Mouse (Mus musculus) limb, embryonic 15.5 days (tissue): ENCODE results near the gene 2200002J24Rik. TPM values are rescaled to one million over a fixed set of nuclear protein-coding genes. Genes with fewer than 3 reads are reported as not detected.
A peak's percentile ranks its signal among the peaks of the same experiment; 100 is the strongest.

Experiments used
- ATAC-seq: fragments of 200-750 bp; cut with Nextera tagmentation; 2 replicates; pipeline ENCODE4 v1.8.0; 2017; ENCODE audit warnings: low read depth, moderate TSS enrichment; ENCODE audit not compliant: insufficient number of reproducible peaks, low FRiP score, low TSS enrichment
- H3K27ac ChIP-seq: fragments of 300-500 bp; sonication (generic); 2 replicates; pipeline ENCODE4 v1.5.1; 2015; ENCODE audit warnings: moderate library complexity, mild to moderate bottlenecking, inconsistent platforms
- H3K27me3 ChIP-seq: fragments of 300-500 bp; sonication (generic); 2 replicates; pipeline ENCODE4 v1.6.1; 2015; ENCODE audit warnings: inconsistent platforms
- H3K36me3 ChIP-seq: fragments of 300-500 bp; sonication (generic); 2 replicates; pipeline ENCODE4 v1.6.1; 2015; ENCODE audit warnings: inconsistent platforms
- H3K4me1 ChIP-seq: fragments of 300-500 bp; sonication (generic); 2 replicates; pipeline ENCODE4 v1.6.1; 2015; ENCODE audit warnings: inconsistent platforms
- H3K4me2 ChIP-seq: fragments of 300-500 bp; sonication (generic); 2 replicates; pipeline ENCODE4 v1.6.1; 2015; ENCODE audit warnings: mild to moderate bottlenecking, inconsistent platforms
- H3K4me3 ChIP-seq: fragments of 300-500 bp; sonication (generic); 2 replicates; pipeline ENCODE4 v1.5.1; 2015; ENCODE audit warnings: mild to moderate bottlenecking, inconsistent platforms
- H3K9ac ChIP-seq: fragments of 300-500 bp; sonication (generic); 2 replicates; pipeline ENCODE4 v1.6.1; 2015; ENCODE audit warnings: inconsistent platforms
- H3K9me3 ChIP-seq: fragments of 300-500 bp; sonication (generic); 2 replicates; pipeline ENCODE4 v1.6.1; 2016; ENCODE audit warnings: inconsistent platforms
- whole genome bisulfite sequencing: fragments of 180-500 bp; shearing (Covaris S2); methylation state at CpG from one replicate; pipeline ENCODE4 v1.1.7; 2015; 5-methylcytosine and 5-hydroxymethylcytosine counted together
- polyA plus RNA-seq: library from polyadenylated mRNA; unstranded; fragments of >200 nt; fragmentation: Nextera tagmentation; extraction: Ambion mirVana; gene quantifications from 2 replicates; pipeline ENCODE4 v1.2.1, GENCODE M21; 2015

Gene 2200002J24Rik
- 1.1 and 1.4 TPM in 2 replicates for polyA plus RNA-seq

DNA sequence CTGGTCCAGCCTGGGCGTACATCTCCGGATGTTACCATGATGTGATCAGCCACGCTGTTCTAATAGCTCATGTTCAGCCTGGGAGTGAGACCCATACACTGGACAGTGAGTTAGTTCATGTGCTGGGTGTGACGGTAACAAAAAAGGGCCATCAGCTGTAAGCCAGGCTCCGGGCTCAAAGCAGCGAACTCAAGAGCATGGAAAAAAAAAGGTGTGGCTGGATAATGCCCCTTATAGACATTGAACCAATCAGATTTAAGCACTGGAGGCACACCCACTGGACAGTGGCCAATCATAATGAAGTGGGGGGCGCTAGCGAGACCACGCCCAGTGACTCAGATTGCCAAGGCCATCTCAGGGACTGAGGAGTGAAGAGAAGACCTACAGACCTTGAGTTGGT is at the start of gene 2200002J24Rik:
TSS of gene 2200002J24Rik (plus strand) at position 338 of the 400 bp plus-strand sequence.
- Histone ChIP-seq H3K36me3 (no peaks in the 10 kb centered on the region), H3K4me1 (no peaks in the 10 kb centered on the region), H3K9me3 (no peaks in the 10 kb centered on the region), H3K27ac (no peak within 1 kb of the TSS), H3K4me2 (no peak within 1 kb of the TSS), H3K9ac (no peak within 1 kb of the TSS), H3K27me3 (no peaks in the 10 kb centered on the region), H3K4me3 (no peak within 1 kb of the TSS)
- no peak for ATAC-seq
- WGBS = 38% methylated on average over 9 of the region's 9 CpGs

DNA sequence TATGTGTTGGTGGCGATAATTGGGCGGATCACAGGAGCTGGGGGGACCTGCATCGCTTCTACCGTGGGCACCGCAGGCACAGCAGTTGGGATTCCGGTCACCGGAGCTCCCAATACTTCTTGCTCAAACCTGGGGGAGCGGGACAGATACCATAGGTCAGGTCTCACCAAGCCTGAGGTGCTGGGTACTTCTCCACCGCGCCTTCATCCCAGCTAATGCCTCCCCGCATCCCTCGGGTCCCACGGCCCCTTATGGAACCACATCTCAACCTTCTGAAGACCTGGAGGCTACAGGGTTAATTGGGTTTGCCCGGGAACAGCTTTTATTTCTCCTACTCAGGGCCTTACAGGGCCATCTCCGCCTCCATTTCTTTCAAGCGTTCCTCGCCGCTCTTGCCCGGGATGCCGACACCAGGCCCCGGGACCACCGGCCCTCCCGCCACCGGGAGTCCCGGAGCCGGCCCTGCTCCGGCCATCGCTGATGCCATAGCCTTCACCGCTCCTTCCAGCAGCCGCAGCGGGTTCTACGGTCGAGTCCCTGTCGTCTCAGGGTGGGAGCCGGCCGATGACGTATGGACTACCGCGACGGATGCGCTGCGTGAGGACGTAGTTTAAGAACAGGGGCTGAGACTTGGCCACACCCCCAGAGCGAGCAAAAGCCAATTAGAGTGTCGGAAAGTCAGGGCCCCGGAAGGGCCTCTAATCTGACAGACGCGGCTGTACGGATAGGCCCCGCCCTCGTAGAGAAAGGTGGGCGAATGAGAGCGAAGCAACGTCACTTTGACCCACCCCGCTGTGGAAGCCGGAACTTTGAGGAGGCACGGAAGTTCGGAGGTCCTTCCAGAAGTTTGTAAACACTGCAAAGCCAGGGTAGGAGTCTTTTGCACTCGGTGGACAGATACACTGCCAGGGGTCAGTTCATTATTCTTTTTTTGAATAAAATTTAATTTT is 48.9 kb upstream of the 2200002J24Rik start, which contains the start of gene Rbm42:
TSS of gene Rbm42 (minus strand) at position 727 of the 950 bp plus-strand sequence.
- no peaks in the 10 kb centered on the region for H3K9me3 ChIP-seq
- no peaks in the 10 kb centered on the region for H3K27me3 ChIP-seq
- H3K36me3 ChIP-seq = peaks cover 59% of the 10 kb centered on the region
- ATAC-seq = peak; percentile 98
- peaks cover 14% of the 10 kb centered on the region for H3K4me1 ChIP-seq
- peak within 1 kb of the TSS; percentile 90 for H3K4me2 ChIP-seq
- peak within 1 kb of the TSS; percentile 89 for H3K4me3 ChIP-seq
- H3K9ac ChIP-seq = peak within 1 kb of the TSS; percentile 95
- H3K27ac ChIP-seq = peak within 1 kb of the TSS; percentile 58; the same call in 1 of the 2 replicates
- WGBS = 2% methylated on average over 59 of the region's 59 CpGs

DNA sequence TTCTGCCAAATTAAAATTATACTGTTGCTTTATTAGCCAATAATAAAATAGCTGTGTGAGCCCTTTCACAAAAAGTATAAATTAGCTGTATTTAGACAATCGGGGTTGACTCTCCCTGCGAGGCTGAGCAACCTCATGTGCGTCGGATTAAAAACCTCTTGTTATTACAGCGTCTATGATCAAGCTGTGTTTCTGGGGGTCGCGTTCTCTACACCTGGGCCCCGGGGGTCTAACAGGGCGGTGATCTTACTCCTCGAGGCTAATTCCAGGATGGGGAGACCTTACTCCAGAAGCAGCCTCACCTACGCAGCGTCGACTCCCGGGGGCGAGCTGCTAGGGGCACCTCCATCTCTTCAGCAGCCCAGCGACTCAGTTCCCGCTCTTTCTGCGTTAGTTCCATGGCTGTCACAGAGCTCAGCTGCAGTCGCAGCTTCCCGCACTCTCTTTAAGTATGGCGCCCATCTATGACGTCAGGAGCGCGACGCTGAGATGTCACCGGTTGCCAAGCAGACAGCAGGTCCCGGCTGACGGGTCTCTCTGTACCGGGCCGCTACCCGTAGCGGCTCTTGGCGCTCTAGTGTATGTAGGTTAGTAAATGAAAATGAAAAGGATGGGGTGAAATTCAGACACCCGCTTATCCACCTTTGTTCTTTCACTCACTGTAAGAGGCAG is 34.1 kb upstream of the 2200002J24Rik start, which contains the start of gene Haus5:
TSS of gene Haus5 (minus strand) at position 466 of the 672 bp plus-strand sequence.
- peaks cover 9% of the 10 kb centered on the region; the same call in 1 of the 2 replicates for H3K4me1 ChIP-seq
- no peaks in the 10 kb centered on the region for H3K27me3 ChIP-seq
- no peaks in the 10 kb centered on the region for H3K9me3 ChIP-seq
- H3K27ac ChIP-seq = peak within 1 kb of the TSS; percentile 70
- under 1% methylated on average over 34 of the region's 34 CpGs for WGBS
- peak within 1 kb of the TSS; percentile 84 for H3K4me2 ChIP-seq
- H3K9ac ChIP-seq = peak within 1 kb of the TSS; percentile 73
- H3K36me3 ChIP-seq = peaks cover 22% of the 10 kb centered on the region
- H3K4me3 ChIP-seq = peak within 1 kb of the TSS; percentile 71
- ATAC-seq = peak; percentile 85

DNA sequence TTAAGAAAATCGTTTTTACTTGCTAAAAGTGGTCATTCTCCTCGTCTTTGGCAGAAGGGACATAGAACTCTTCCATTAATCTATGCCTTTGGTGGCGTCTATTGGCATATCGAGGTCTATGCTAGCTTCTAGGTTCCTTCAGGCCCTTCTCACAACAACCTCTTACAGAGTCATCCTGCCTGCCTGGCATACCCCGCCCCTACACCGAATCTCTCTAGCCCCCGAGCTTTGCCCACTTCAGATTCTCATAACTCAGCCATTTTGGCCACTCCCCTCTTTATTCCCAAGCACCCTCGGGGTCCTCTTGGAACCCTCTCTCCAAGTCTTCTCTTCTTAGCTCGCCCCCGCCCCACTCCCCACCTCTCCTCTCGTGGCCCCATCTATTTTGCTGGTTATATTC is 33.4 kb upstream of the 2200002J24Rik start:
- no peak for ATAC-seq
- WGBS = 3% methylated on average over 11 of the region's 11 CpGs
- peak overlapping the region; percentile 33; the same call in 1 of the 2 replicates for H3K27ac ChIP-seq
- H3K4me3 ChIP-seq = peak overlapping the region; percentile 71
- H3K9me3 ChIP-seq = no peaks in the 10 kb centered on the region
- H3K4me2 ChIP-seq = peak overlapping the region; percentile 84
- peaks cover 15% of the 10 kb centered on the region for H3K36me3 ChIP-seq
- peaks cover 9% of the 10 kb centered on the region; the same call in 1 of the 2 replicates for H3K4me1 ChIP-seq
- H3K9ac ChIP-seq = peak overlapping the region; percentile 73; the same call in 1 of the 2 replicates
- no peaks in the 10 kb centered on the region for H3K27me3 ChIP-seq

DNA sequence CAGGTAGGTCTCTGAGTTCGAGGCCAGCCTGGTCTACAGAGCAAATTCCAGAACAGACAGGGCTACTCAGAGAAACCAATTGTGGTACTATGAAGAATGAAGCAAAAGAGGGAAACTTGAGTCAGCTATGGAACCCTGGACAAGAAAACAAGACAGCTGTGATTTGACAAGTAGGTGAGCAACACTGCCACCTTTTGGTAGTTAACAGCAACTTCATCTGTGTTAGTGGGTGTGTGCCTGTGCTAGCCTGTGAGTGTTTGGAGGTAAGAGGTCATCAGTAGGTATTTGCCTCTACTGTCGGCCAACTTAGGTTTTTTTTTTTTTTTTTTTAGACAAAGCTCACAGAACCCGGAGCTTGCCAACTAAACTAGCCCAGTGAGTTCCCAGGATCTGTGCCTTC is 29.5 kb upstream of the 2200002J24Rik start:
- Histone ChIP-seq H3K4me2 (no peak overlapping the region), H3K9me3 (no peaks in the 10 kb centered on the region), H3K4me1 (peaks cover 8% of the 10 kb centered on the region; the same call in 1 of the 2 replicates), H3K27me3 (no peaks in the 10 kb centered on the region), H3K27ac (no peak overlapping the region), H3K9ac (no peak overlapping the region), H3K4me3 (no peak overlapping the region), H3K36me3 (no peaks in the 10 kb centered on the region)
- no peak for ATAC-seq
- WGBS = 30% methylated on average over 3 of the region's 3 CpGs

DNA sequence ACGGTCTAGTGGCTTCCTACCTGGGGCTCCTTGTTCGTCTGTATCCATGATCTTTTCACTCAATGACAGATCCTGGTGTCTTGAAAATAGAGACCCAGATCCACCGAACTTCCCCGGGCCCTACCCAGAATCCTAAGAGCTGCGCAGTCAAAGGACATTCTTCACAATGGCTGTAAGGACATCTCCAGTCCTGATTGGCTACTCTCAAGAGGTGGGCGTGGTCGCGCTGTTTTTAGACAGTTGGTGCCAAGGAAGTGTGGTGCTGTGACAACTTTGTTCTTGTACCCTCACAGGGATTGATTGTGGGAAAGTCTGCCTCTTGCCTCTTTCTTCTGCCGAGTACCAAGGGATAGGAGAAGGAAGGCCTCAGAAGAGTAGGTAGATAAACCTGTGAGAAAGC is 27.2 kb upstream of the 2200002J24Rik start, which contains the start of gene Pmis2:
TSS of gene Pmis2 (minus strand) at position 126 of the 400 bp plus-strand sequence.
- Histone ChIP-seq H3K4me3 (no peak within 1 kb of the TSS), H3K36me3 (no peaks in the 10 kb centered on the region), H3K27ac (no peak within 1 kb of the TSS), H3K4me2 (no peak within 1 kb of the TSS), H3K9ac (no peak within 1 kb of the TSS), H3K4me1 (no peaks in the 10 kb centered on the region), H3K27me3 (no peaks in the 10 kb centered on the region), H3K9me3 (no peaks in the 10 kb centered on the region)
- 63% methylated on average over 9 of the region's 9 CpGs for WGBS
- no peak for ATAC-seq

DNA sequence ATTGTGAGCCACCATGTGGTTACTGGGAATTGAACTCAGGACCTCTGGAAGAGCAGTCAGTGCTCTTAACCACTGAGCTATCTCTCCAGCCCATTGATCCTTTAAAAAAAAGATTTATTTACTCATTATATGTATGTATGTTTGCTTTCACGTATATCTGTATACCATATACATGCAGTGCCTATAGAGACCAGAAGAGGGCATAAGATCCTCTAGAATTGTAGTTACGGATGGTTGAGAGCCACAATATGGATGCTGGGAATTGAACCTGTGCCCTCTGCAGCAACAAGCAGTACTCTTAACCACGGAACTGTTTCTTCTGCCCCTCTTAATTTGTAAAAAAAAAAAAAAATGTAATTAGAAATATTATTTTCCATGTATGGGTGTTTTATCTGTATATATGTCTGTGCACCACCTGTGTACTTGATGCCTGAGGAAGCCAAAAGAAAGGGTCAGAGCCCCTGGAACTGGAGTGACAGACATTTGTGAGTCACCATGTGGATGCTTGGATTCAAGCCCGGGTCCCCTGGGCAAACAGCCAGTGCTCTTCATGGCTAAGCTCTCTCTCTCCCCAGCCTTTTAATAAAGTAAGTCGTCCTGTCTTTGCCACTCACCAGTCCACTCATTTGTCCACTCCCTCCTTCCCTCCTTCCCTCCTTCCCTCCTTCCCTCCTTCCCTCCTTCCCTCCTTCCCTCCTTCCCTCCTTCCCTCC is 20.3 kb upstream of the 2200002J24Rik start:
- Histone ChIP-seq H3K4me1 (no peaks in the 10 kb centered on the region), H3K9ac (no peak overlapping the region), H3K27me3 (no peaks in the 10 kb centered on the region), H3K9me3 (no peaks in the 10 kb centered on the region), H3K36me3 (no peaks in the 10 kb centered on the region), H3K27ac (no peak overlapping the region), H3K4me3 (no peak overlapping the region), H3K4me2 (no peak overlapping the region)
- 61% methylated on average over 5 of the region's 5 CpGs for WGBS
- ATAC-seq = no peak

DNA sequence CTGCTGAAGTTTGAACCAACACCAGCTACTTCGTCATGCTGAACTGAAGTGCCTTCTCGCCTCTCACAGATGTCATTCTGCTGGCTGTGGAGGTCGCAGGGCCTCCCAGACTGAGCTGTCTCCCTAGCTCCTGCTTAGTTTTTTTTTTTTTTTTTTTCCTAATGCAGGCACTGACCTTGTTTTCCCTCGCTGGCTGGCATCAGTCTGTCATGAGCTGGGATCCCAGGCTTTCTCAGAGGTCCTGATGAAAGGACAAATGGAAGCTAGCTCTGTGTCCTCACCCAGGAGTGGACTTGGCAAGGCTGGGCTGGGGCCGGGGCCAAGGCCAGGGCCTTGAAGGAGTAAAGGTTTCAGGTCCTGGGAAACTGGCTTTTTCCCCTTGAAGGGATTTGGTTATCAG is 16.8 kb upstream of the 2200002J24Rik start:
- Histone ChIP-seq H3K9ac (no peak overlapping the region), H3K4me2 (no peak overlapping the region), H3K4me3 (no peak overlapping the region), H3K9me3 (no peaks in the 10 kb centered on the region), H3K4me1 (no peaks in the 10 kb centered on the region), H3K27me3 (peaks cover 5% of the 10 kb centered on the region; the same call in 1 of the 2 replicates), H3K36me3 (no peaks in the 10 kb centered on the region), H3K27ac (no peak overlapping the region)
- 57% methylated on average over 5 of the region's 5 CpGs for WGBS
- no peak for ATAC-seq

DNA sequence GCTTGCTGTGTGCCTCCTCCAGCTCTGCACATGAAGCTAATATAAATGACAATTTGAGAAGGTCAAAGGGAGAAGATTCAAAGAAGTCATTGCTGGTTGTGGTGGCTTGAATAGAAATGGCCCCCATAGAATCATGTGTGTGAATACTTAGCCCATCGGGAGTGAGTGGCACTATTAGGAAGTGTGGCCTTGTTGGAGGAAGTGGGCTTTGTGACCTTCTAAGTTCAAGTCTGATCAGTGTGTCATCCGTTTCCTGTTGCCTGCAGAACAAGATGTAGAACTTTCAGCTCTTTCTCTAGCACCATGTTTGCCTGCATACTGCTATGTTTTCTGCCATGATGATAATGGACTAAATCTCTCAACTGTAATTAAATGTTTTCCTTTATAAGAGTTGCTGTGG is 15.3 kb upstream of the 2200002J24Rik start:
- Histone ChIP-seq H3K9ac (no peak overlapping the region), H3K4me3 (no peak overlapping the region), H3K4me1 (no peaks in the 10 kb centered on the region), H3K36me3 (no peaks in the 10 kb centered on the region), H3K9me3 (no peaks in the 10 kb centered on the region), H3K27me3 (peaks cover 19% of the 10 kb centered on the region), H3K27ac (no peak overlapping the region), H3K4me2 (no peak overlapping the region)
- ATAC-seq = no peak
- WGBS = 75% methylated on average over 2 of the region's 2 CpGs

DNA sequence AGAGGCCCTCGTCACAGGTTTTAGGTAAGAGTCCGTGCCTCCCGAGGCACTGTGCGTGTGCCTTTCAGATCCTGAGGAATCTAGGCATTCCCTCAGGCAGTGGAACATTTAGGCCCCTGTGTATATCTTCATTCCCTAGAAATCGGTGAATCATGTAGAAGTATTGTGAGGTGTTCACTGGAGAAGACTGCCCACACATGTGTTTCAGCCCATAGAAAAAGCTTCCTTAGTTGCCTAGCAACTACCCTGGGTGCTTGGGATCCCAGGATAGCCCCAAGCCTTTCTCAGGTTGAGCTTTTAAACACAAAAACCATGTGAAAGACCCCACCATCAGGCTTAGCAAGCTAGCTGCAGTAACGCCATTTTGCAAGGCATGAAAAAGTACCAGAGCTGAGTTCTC is 10.4 kb upstream of the 2200002J24Rik start:
- no peak overlapping the region for H3K4me2 ChIP-seq
- WGBS = 67% methylated on average over 6 of the region's 6 CpGs
- H3K4me1 ChIP-seq = no peaks in the 10 kb centered on the region
- H3K9ac ChIP-seq = no peak overlapping the region
- no peaks in the 10 kb centered on the region for H3K36me3 ChIP-seq
- H3K27ac ChIP-seq = no peak overlapping the region
- H3K9me3 ChIP-seq = no peaks in the 10 kb centered on the region
- peaks cover 19% of the 10 kb centered on the region for H3K27me3 ChIP-seq
- ATAC-seq = no peak
- H3K4me3 ChIP-seq = no peak overlapping the region

DNA sequence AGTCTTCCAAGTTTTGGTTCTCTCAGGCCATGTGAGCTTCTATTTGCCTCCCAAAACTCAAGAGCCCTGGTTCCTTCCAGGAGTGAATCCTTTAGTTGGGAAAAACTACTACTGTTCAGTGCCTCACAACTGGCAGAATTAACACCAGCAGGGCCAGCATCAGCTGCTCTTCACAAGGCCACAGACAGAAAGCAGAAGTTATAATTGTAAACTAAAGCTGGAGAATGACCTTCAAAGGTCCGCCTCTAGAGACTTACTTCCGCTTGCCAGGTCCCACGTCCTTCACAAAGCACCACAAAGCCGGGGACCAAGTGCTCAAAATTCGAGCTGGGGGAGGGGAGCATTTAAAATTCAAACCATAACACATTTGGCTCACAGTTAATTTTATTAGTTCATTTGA is 625 bp upstream of the 2200002J24Rik start:
- H3K9me3 ChIP-seq = no peaks in the 10 kb centered on the region
- H3K27ac ChIP-seq = no peak overlapping the region
- no peak overlapping the region for H3K4me2 ChIP-seq
- no peaks in the 10 kb centered on the region for H3K27me3 ChIP-seq
- H3K9ac ChIP-seq = no peak overlapping the region
- no peaks in the 10 kb centered on the region for H3K36me3 ChIP-seq
- no peak overlapping the region for H3K4me3 ChIP-seq
- H3K4me1 ChIP-seq = no peaks in the 10 kb centered on the region
- ATAC-seq = no peak
- 59% methylated on average over 5 of the region's 5 CpGs for WGBS
